Mouse (Mus musculus) monocyte, adult 5-6 weeks (primary cell): Measurements from ENCODE around the gene Wnt4. TPM values are rescaled to one million over a fixed set of nuclear protein-coding genes. Genes with fewer than 3 reads are reported as not detected.

Experiments used
- ATAC-seq: fragments of 153-309, 156-312 bp; replicated peaks from 2 replicates; pipeline ENCODE4 v1.8.0; 2017; ENCODE audit warnings: mild to moderate bottlenecking; ENCODE audit not compliant: low TSS enrichment, insufficient number of reproducible peaks, severe bottlenecking, poor library complexity, low FRiP score
- total RNA-seq: library from RNA; stranded (forward); fragments of 200-1000, 200-491, 200-594 nt; gene quantifications from 3 replicates; pipeline ENCODE4 v1.2.3, GENCODE M21; 2017

Gene Wnt4
- total RNA-seq, 1 experiment from 2014 or later = not detected

- no peak for ATAC-seq
Measured at GRCm38 (mm10) chr4:137277600-137278143, 383 bp downstream of the Wnt4 start.

GRCm38 (mm10) chr4:137278144-137279040, 1.1 kb downstream of the Wnt4 start:
- no peak for ATAC-seq

GRCm38 (mm10) chr4:137279346-137279745, 2.1 kb downstream of the Wnt4 start:
- ATAC-seq = no peak

- ATAC-seq = no peak
Measured at GRCm38 (mm10) chr4:137281273-137281672, 4.0 kb downstream of the Wnt4 start.

- no peak for ATAC-seq
Measured at GRCm38 (mm10) chr4:137282122-137282521, 4.8 kb downstream of the Wnt4 start.

- ATAC-seq = no peak
Measured at GRCm38 (mm10) chr4:137282584-137283406, 5.5 kb downstream of the Wnt4 start.

- ATAC-seq = no peak
Measured at GRCm38 (mm10) chr4:137283407-137283732, 6.1 kb downstream of the Wnt4 start.

- ATAC-seq = no peak
Measured at GRCm38 (mm10) chr4:137285876-137286661, 8.8 kb downstream of the Wnt4 start.

- ATAC-seq = no peak
Measured at GRCm38 (mm10) chr4:137286662-137286953, 9.3 kb downstream of the Wnt4 start.

- no peak for ATAC-seq
Measured at GRCm38 (mm10) chr4:137287206-137287605, 9.9 kb downstream of the Wnt4 start.

- ATAC-seq = no peak
Measured at GRCm38 (mm10) chr4:137287818-137288217, 10.5 kb downstream of the Wnt4 start.

GRCm38 (mm10) chr4:137289701-137290100, 12.4 kb downstream of the Wnt4 start:
- ATAC-seq = no peak

- ATAC-seq = no peak
Measured at GRCm38 (mm10) chr4:137290250-137290649, 13.0 kb downstream of the Wnt4 start.

- no peak for ATAC-seq
Measured at GRCm38 (mm10) chr4:137292625-137293024, 15.3 kb downstream of the Wnt4 start.

- no peak for ATAC-seq
Measured at GRCm38 (mm10) chr4:137294032-137294431, 16.7 kb downstream of the Wnt4 start.

- no peak for ATAC-seq
Measured at GRCm38 (mm10) chr4:137294474-137294873, 17.2 kb downstream of the Wnt4 start.

GRCm38 (mm10) chr4:137294951-137295350, 17.7 kb downstream of the Wnt4 start:
- no peak for ATAC-seq

GRCm38 (mm10) chr4:137297611-137298010, 20.3 kb downstream of the Wnt4 start:
- no peak for ATAC-seq

GRCm38 (mm10) chr4:137298406-137298805, 21.1 kb downstream of the Wnt4 start:
- no peak for ATAC-seq
